Mouse (Mus musculus) fat pad, adult 2 months (tissue): ENCODE measurements around the gene Trp53.
"Not testable (repeated sequence)": the region's sequence is repeated elsewhere in the genome, so short reads cannot be mapped to it uniquely, and the experiment has no call there.

ENCODE experiments used
- DNase-seq: peaks from one replicate; pipeline ENCODE4 v3.0.0-alpha.2; 2011; ENCODE audit warnings: low read depth, low spot score; ENCODE audit errors: extremely low read depth

Trp53 gene

GRCm38 (mm10) chr11:69580091-69580514 is at the start of gene Trp53, which contains the start of gene Wrap53:
Gene Trp53 (plus strand): TSS chr11:69580359.
Gene Wrap53 (minus strand): TSS chr11:69580255.
- peak; percentile 62 for DNase-seq

- DNase-seq, result not testable (repeated sequence)
Observed at GRCm38 (mm10) chr11:69530755-69531154, 49.4 kb upstream of the Trp53 start.

- DNase-seq, result no peak
Observed at GRCm38 (mm10) chr11:69532480-69533150, 47.5 kb upstream of the Trp53 start.

GRCm38 (mm10) chr11:69534990-69535389 is 45.2 kb upstream of the Trp53 start:
- no peak for DNase-seq

GRCm38 (mm10) chr11:69540700-69541099 is 39.5 kb upstream of the Trp53 start:
- DNase-seq, result no peak

DNA sequence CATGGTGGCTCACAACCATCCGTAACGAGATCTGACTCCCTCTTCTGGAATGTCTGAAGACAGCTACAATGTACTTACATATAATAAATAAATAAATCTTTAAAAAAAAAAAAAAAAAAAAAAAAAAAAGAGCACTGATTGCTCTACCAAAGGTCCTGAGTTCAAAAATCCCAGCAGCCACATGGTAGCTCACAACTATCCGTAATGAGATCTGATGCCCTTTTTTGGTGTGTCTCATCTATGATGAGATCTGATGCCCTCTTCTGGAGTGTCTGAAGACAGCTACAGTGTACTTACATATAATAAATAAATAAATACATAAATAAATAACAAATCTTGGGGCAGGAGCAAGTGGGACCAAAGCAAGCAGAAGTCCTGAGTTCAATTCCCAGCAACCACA is 38.4 kb upstream of the Trp53 start:
- not testable (repeated sequence) for DNase-seq

DNA sequence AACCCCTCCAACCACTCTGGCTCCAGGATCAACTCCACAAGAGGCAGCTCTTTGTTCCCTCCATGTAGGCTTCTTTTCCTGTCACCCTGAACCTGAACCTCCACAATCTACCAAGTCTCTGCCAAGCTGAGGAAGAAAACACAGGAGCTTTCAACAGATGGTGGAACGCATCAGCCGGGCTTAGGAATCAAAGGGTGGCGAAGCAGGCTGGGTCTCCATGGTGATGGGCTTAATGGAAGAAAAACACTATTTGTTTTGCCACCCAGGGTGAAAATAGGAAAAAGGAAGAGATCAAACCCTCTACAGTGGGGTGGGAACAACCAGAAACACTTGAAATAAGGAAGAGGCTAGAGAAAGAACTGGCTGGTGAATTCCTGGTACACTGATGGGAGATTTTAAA is 36.6 kb upstream of the Trp53 start:
- no peak for DNase-seq

DNA sequence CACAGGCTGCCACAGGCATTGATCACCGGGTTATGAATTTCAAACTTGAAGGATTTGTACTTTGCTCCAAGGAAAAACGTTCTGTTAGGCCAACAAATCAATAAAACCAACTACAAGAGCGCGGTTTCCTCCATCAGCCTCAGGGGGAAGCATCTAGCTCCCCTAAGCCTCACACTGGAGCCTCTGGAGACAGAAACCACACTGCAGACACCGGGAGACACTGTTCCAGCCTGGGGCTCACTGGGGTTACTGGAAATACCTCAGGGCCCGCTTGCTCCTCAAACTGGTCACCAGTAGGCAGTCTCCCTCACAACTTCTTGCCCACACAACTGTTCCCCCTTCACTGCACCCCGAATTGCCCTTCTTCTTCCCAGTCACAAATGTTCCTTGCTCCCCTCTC is 34.2 kb upstream of the Trp53 start:
- DNase-seq, result no peak

- DNase-seq, result no peak
Observed at GRCm38 (mm10) chr11:69546423-69547053, 33.6 kb upstream of the Trp53 start.

- DNase-seq, result no peak
Observed at GRCm38 (mm10) chr11:69547071-69547470, 33.1 kb upstream of the Trp53 start.

GRCm38 (mm10) chr11:69549060-69549656 is 31.0 kb upstream of the Trp53 start, which contains the start of gene Dnah2:
Gene Dnah2 (minus strand): TSS chr11:69549110.
- DNase-seq, result no peak

- DNase-seq, result no peak
Observed at GRCm38 (mm10) chr11:69551310-69551709, 28.8 kb upstream of the Trp53 start.

GRCm38 (mm10) chr11:69552622-69553340 is 27.4 kb upstream of the Trp53 start:
- no peak for DNase-seq

DNA sequence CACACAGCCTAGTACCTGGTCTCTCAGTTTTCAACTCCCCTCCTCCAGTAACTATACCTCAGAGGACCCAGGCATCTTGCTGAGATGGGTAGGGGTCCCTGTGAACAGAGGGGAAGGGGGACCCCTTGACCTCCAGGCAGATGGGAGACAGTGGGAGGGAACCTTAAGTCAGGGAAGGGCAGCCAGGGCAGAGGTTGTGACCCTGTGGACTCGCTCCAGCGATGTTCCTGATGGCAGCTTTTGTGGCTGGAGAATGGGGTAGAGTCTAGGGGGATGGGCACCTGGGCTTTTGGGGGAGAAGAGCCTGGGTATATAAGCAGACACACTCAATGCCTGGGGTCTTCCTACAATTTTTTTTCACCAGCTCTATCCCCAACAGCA is 26.8 kb upstream of the Trp53 start:
- no peak for DNase-seq

DNA sequence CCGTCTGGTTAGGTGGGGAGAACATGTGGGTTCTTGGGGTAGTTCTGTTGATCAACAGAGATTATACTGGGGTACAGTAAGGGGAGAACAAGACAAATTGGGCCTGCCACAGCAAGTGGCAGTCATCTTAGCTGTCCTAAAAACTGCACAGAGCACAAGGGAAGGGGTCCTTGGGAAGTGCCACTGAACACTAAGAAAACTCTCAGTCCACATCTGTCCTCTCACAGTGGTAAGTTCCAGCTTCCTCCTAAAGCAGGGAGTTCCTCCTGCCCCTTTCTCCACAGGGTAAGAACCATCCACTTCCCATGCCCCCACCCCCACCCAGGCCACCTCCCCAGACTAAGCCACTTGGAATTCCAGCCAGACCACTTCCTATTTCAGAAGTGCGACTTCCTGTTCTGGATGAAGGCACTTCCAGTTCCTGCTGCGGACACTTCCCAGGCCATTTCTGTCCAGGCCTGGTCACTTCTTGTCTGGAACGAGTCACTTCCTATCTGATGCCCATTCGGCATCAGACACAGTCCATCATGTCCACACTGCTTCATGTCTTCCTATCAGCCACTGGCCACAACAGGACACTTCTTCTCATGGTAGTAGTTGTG is 25.5 kb upstream of the Trp53 start:
- no peak for DNase-seq

GRCm38 (mm10) chr11:69557381-69557958 is 22.7 kb upstream of the Trp53 start:
- no peak for DNase-seq

DNA sequence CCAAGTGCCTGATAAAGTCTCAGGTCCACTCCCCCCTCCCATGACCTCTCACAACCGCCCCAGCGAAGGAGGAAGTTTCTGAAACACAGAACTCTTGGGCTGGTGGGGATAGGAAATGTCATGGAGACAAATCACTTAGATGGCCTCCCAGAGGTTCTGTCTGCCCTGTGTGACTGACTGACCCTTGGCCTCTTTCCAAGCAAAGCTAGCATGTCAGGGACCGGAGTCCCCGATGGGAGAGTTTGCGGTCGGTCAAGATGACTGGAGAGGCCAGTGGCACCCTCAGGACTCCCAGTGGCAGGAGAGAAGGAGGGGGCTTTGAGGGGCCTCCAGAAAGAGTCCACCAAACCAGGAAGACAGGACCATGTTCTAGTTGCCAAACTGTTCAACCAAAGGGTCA is 21.4 kb upstream of the Trp53 start:
- no peak for DNase-seq

GRCm38 (mm10) chr11:69559183-69559582 is 21.0 kb upstream of the Trp53 start:
- no peak for DNase-seq

DNA sequence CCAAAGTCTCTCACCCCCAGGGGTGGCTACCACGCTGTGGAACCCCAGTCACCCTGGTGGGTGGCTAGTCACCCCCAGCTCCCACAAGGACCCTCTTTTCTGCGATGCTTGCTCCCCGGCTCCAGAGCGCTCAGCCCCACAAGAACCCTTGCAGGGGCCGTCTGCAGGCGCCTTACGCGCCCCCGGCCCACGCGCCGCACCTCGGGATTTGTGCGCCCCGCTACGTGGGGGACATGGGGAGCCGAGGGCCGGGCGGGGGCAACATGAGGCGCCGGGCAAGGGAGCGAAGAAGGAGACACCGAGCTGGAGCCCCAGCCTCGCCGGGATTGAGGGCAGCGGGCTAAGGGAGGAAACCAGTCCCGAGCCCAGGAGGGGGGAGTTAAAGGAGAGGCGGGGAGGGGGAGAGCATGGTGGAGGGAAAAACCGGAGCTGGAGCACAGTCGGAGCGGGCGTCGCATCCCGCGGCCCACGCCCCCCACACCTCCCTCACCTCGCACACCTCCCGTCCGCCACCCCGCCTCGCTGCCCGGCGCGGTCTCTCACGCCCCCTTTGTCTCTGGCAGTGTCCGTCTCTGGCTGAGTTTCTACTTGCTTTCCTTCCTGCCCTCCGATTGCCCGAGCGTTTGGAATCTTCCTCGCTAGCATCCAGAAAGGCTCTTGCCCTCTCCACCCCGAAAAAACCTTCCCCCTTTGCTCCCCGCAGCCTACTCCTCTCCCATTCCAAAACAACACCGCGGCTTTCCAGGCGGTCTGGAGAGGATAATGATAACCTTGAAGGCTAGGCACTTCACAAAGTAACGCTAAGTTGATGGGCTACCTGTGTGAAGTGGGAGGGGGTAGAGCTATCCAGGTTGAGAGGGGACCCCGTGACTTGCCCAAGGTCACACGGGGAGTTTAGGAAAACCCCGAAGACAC is 20.1 kb upstream of the Trp53 start, which contains the start of gene Efnb3:
Gene Efnb3, minus strand, starts transcription at position 355 of the 915 bp plus-strand sequence.
- DNase-seq, result no peak
